ENCODE assay signal across 12 mouse cellular contexts in the genomic region with DNA sequence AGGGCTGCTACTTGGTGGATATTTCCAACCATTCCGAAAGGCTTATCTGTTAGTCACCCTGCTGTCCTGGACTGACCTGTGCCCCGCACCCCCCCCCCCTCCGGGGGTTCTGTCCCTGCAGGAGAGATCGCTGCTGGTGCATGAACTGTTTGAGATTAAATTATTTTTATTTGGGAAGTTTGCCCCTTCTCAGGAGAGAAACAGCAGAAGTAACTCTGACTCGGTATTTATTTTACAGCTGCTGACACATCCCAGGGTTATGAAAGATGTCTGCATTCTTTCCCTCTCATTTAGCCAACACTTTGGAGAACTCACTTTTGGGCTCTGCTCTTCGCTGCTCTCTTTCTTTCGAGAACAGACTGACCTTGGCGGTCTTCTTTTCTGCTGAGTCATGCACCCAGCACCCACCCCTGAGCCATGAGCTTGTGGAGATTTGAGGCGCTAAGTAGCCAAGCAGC.
DNase-seq lines count a peak whose midpoint lies in the region; ATAC-seq and TF ChIP-seq lines count a peak whose summit lies in the region.
"Had no signal": no experiment of that assay in that cellular context is flagged by ENCODE, and none has a peak within 500 bp of the region (broad histone marks: within the 10 kb centered on the region; RNA-seq: fewer than 3 reads in every experiment).

No protein-coding gene starts in this region.

- peak overlapping the region; percentile 48 for H3K4me3 ChIP-seq in gastrocnemius, adult 2 months
- H3K4me3 ChIP-seq in forebrain, embryonic 13.5 days = no peak overlapping the region
- no peak overlapping the region for H3K4me3 ChIP-seq in forebrain, postnatal 0 days (ENCODE audit: low read depth, low read length)
- H3K4me3 ChIP-seq: neural tube, embryonic 15.5 days had no signal

- H3K9ac ChIP-seq in forebrain, embryonic 13.5 days = no peak overlapping the region
- no peak overlapping the region for H3K9ac ChIP-seq in forebrain, postnatal 0 days
- H3K9ac ChIP-seq: neural tube, embryonic 15.5 days had no signal

- DNase-seq in urinary bladder, postnatal 14 days (ENCODE audit: low spot score) = peak; percentile 58
- no peak for DNase-seq in urinary bladder, adult 2 months (ENCODE audit: low spot score)
- DNase-seq in gastrocnemius, adult 2 months = peak; percentile 80
- DNase-seq in heart, postnatal 4 days = peak; percentile 52
- DNase-seq in spleen, adult 12 weeks (ENCODE audit: low spot score) = no peak
- no peak for DNase-seq in forebrain, postnatal 0 days
- DNase-seq: cerebellum, postnatal 10 days had no signal

- 90% methylated on average over 9 of the region's 9 CpGs for WGBS in forebrain, embryonic 13.5 days
- WGBS in forebrain, postnatal 0 days = 89% methylated on average over 9 of the region's 9 CpGs

- H3K27ac ChIP-seq in gastrocnemius, adult 2 months = peak overlapping the region; percentile 90
- H3K27ac ChIP-seq in forebrain, embryonic 13.5 days = no peak overlapping the region
- no peak overlapping the region for H3K27ac ChIP-seq in forebrain, postnatal 0 days (ENCODE audit: low read depth, low read length)
- H3K27ac ChIP-seq: neural tube, embryonic 15.5 days had no signal

- no peak overlapping the region for H3K4me2 ChIP-seq in forebrain, embryonic 13.5 days
- no peak overlapping the region for H3K4me2 ChIP-seq in forebrain, postnatal 0 days (ENCODE audit: low read depth)
- H3K4me2 ChIP-seq: neural tube, embryonic 15.5 days had no signal

- no peaks in the 10 kb centered on the region for H3K4me1 ChIP-seq in forebrain, embryonic 13.5 days
- H3K4me1 ChIP-seq in forebrain, postnatal 0 days (ENCODE audit: insufficient read depth) = no peaks in the 10 kb centered on the region
- H3K4me1 ChIP-seq: neural tube, embryonic 15.5 days had no signal

- H3K27me3 ChIP-seq in forebrain, embryonic 13.5 days = no peaks in the 10 kb centered on the region
- no peaks in the 10 kb centered on the region for H3K27me3 ChIP-seq in forebrain, postnatal 0 days (ENCODE audit: insufficient read depth, low read length)
- H3K27me3 ChIP-seq: neural tube, embryonic 15.5 days had no signal

- no peak for TF ChIP-seq CTCF in gastrocnemius, adult 2 months (IDR thresholded peaks at IDR 0.05)
- no peak for TF ChIP-seq CTCF in forebrain, postnatal 0 days (IDR thresholded peaks at IDR 0.05; ENCODE audit: low read depth)

- no peak for ATAC-seq in forebrain, embryonic 13.5 days
- ATAC-seq in erythroblast, adult 5-6 weeks (replicated peaks; ENCODE audit: low FRiP score, poor library complexity, severe bottlenecking) = no peak
- ATAC-seq in forebrain, postnatal 0 days = no peak
- ATAC-seq: forebrain, embryonic 16.5 days; inflammation-experienced regulatory T-cells, adult 6 months had no signal

- intact Hi-C loops in gastrocnemius, adult 2 months (cut with DNase I) = loop anchor here (2.0 kb wide), 2 partner anchors 55 to 97 kb away; no protein-coding TSS in a partner anchor

- no peaks in the 10 kb centered on the region for H3K36me3 ChIP-seq in forebrain, embryonic 13.5 days (ENCODE audit: poor library complexity, severe bottlenecking)
- H3K36me3 ChIP-seq in forebrain, postnatal 0 days (ENCODE audit: insufficient read depth) = no peaks in the 10 kb centered on the region
- H3K36me3 ChIP-seq: neural tube, embryonic 15.5 days had no signal

- peaks cover 5% of the 10 kb centered on the region for H3K9me3 ChIP-seq in forebrain, embryonic 13.5 days (replicated peaks)
- H3K9me3 ChIP-seq in forebrain, postnatal 0 days (ENCODE audit: low read length) = no peaks in the 10 kb centered on the region
- H3K9me3 ChIP-seq: neural tube, embryonic 15.5 days had no signal

Comparison
In these comparisons a context has a peak if more than half of its experiments do, and no peak if none do; other contexts are left out.
1. DNase-seq: peak in urinary bladder, postnatal 14 days (single experiment), gastrocnemius, adult 2 months (single experiment) and heart, postnatal 4 days (single experiment); none in urinary bladder, adult 2 months (single experiment), spleen, adult 12 weeks (single experiment) and forebrain, postnatal 0 days (single experiment).